In the genomic region with DNA sequence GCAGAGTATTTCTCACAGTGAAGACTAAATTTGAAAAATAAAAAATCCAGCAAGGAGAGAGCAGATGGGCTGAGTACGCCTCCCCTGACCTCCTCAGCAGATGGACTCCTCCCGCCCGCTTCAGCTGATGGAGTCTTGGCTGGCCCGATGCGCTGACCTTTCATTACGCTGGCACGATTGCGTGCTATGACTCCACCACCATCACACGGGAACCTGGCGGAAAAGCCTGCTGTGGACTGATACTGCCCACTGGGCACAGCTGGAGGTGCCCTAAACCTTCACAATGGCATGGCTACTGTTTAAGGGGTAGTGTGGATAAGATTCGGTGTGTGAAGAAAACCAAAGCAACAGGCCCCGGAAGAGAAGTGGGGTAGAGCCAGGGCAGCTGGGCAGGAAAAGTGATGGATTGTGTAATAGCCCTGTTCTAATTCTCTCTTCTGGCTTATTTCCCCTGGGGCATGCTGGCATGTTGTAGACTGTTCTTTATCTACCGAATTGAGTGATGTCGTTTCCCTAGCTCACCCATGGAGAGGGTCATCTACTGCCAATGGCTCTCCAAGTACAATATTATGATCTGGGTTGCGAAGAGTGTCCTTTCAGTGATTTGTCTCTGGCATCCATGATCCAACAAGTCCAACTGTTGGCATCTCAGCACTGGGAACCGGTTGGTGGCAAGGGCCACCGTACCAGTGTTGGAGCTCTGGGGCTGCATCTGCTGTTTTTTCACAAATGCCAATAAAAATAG, we compare ENCODE assay signal across 17 mouse cellular contexts. TPM values are rescaled to one million over a fixed set of nuclear protein-coding genes. Genes with fewer than 3 reads are reported as not detected.
DNase-seq lines count a peak whose midpoint lies in the region; ATAC-seq and TF ChIP-seq lines count a peak whose summit lies in the region.
"Had no signal": no experiment of that assay in that cellular context is flagged by ENCODE, and none has a peak within 500 bp of the region (broad histone marks: within the 10 kb centered on the region; RNA-seq: fewer than 3 reads in every experiment).

No protein-coding gene starts in this region.

- TF ChIP-seq CTCF in forebrain, postnatal 0 days (IDR thresholded peaks at IDR 0.05; ENCODE audit: low read depth), result no peak

- no peak overlapping the region for H3K4me3 ChIP-seq in forebrain, postnatal 0 days (ENCODE audit: low read depth, low read length)
- H3K4me3 ChIP-seq in forebrain, embryonic 11.5 days (ENCODE audit: low read depth, low read length), result no peak overlapping the region
- no peak overlapping the region for H3K4me3 ChIP-seq in liver, embryonic 12.5 days
- H3K4me3 ChIP-seq in midbrain, embryonic 15.5 days, result no peak overlapping the region
- H3K4me3 ChIP-seq: forebrain, embryonic 10.5 days had no signal

- no peak for DNase-seq in forebrain, postnatal 0 days
- no peak for DNase-seq in forebrain, embryonic 11.5 days (ENCODE audit: low spot score)
- peak; percentile 33 for DNase-seq in MN1 (ENCODE audit: low spot score)
- DNase-seq in cerebellum, adult 18-20 months, result peak; percentile 80 to 85
- peak; percentile 41 for DNase-seq in gonadal fat pad, adult 2 months (ENCODE audit: low read depth)
- DNase-seq in kidney, postnatal 4 days, result no peak
- DNase-seq: gastrocnemius, postnatal 36 days; lung, postnatal 14 days; right cerebral cortex, adult 18-20 months; thymus, adult 2 months had no signal

- H3K9ac ChIP-seq in forebrain, postnatal 0 days, result no peak overlapping the region
- no peak overlapping the region for H3K9ac ChIP-seq in forebrain, embryonic 11.5 days (ENCODE audit: low read length)
- no peak overlapping the region for H3K9ac ChIP-seq in liver, embryonic 12.5 days
- no peak overlapping the region for H3K9ac ChIP-seq in midbrain, embryonic 15.5 days

- H3K27ac ChIP-seq in forebrain, postnatal 0 days (ENCODE audit: low read depth, low read length), result no peak overlapping the region
- no peak overlapping the region for H3K27ac ChIP-seq in forebrain, embryonic 11.5 days (ENCODE audit: low read depth, low read length)
- H3K27ac ChIP-seq in liver, embryonic 12.5 days, result no peak overlapping the region
- no peak overlapping the region for H3K27ac ChIP-seq in midbrain, embryonic 15.5 days
- H3K27ac ChIP-seq: forebrain, embryonic 10.5 days; kidney, postnatal 0 days had no signal

- H3K4me1 ChIP-seq in forebrain, postnatal 0 days (ENCODE audit: insufficient read depth), result no peaks in the 10 kb centered on the region
- no peaks in the 10 kb centered on the region for H3K4me1 ChIP-seq in forebrain, embryonic 11.5 days (replicated peaks; ENCODE audit: control insufficient read depth, insufficient read depth, low read length)
- H3K4me1 ChIP-seq in liver, embryonic 12.5 days, result peaks cover 56% of the 10 kb centered on the region
- no peaks in the 10 kb centered on the region for H3K4me1 ChIP-seq in midbrain, embryonic 15.5 days
- H3K4me1 ChIP-seq: forebrain, embryonic 10.5 days had no signal

- no peak overlapping the region for H3K4me2 ChIP-seq in forebrain, postnatal 0 days (ENCODE audit: low read depth)
- H3K4me2 ChIP-seq in forebrain, embryonic 11.5 days (ENCODE audit: low read depth, low read length, severe bottlenecking), result no peak overlapping the region
- no peak overlapping the region for H3K4me2 ChIP-seq in liver, embryonic 12.5 days
- no peak overlapping the region for H3K4me2 ChIP-seq in midbrain, embryonic 15.5 days
- H3K4me2 ChIP-seq: liver, embryonic 11.5 days had no signal

- peak; percentile 62 for ATAC-seq in forebrain, postnatal 0 days
- ATAC-seq in forebrain, embryonic 11.5 days (replicated peaks; ENCODE audit: low FRiP score), result no peak
- no peak for ATAC-seq in liver, embryonic 12.5 days
- ATAC-seq in midbrain, embryonic 15.5 days (replicated peaks), result no peak
- ATAC-seq: midbrain, embryonic 16.5 days had no signal

- H3K9me3 ChIP-seq in forebrain, postnatal 0 days (ENCODE audit: low read length), result no peaks in the 10 kb centered on the region
- no peaks in the 10 kb centered on the region for H3K9me3 ChIP-seq in forebrain, embryonic 11.5 days (ENCODE audit: control insufficient read depth, low read length)
- H3K9me3 ChIP-seq in liver, embryonic 12.5 days (replicated peaks), result no peaks in the 10 kb centered on the region
- H3K9me3 ChIP-seq in midbrain, embryonic 15.5 days, result no peaks in the 10 kb centered on the region
- H3K9me3 ChIP-seq: forebrain, embryonic 10.5 days had no signal

- H3K36me3 ChIP-seq in forebrain, postnatal 0 days (ENCODE audit: insufficient read depth), result peaks cover 15% of the 10 kb centered on the region
- H3K36me3 ChIP-seq in forebrain, embryonic 11.5 days (ENCODE audit: control insufficient read depth, insufficient read depth, low read length), result no peaks in the 10 kb centered on the region
- H3K36me3 ChIP-seq in liver, embryonic 12.5 days, result peaks cover 39% of the 10 kb centered on the region
- H3K36me3 ChIP-seq in midbrain, embryonic 15.5 days (replicated peaks), result no peaks in the 10 kb centered on the region

- 77% methylated on average over 17 of the region's 17 CpGs for WGBS in forebrain, postnatal 0 days
- WGBS in forebrain, embryonic 11.5 days, result 93% methylated on average over 17 of the region's 17 CpGs
- whole genome bisulfite sequencing in liver, embryonic 12.5 days (ENCODE audit: insufficient replicate concordance), result 88% methylated on average over 17 of the region's 17 CpGs
- WGBS in midbrain, embryonic 15.5 days, result 89% methylated on average over 17 of the region's 17 CpGs

- H3K27me3 ChIP-seq in forebrain, postnatal 0 days (ENCODE audit: insufficient read depth, low read length), result no peaks in the 10 kb centered on the region
- no peaks in the 10 kb centered on the region for H3K27me3 ChIP-seq in forebrain, embryonic 11.5 days (ENCODE audit: control insufficient read depth, insufficient read depth, low read length)
- H3K27me3 ChIP-seq in liver, embryonic 12.5 days (replicated peaks), result no peaks in the 10 kb centered on the region
- no peaks in the 10 kb centered on the region for H3K27me3 ChIP-seq in midbrain, embryonic 15.5 days (replicated peaks)

RNA-seq across cellular contexts. Expression of a gene that starts 35.4 kb away (rescaled TPM):
- not detected in 2 replicates for total RNA-seq in forebrain, postnatal 0 days (2014; rRNA removed)
- not detected in 2 replicates for polyA plus RNA-seq in forebrain, postnatal 0 days (2015; fragmentation: Nextera tagmentation; extraction: Ambion mirVana)
- polyA plus RNA-seq in forebrain, embryonic 11.5 days (2014; fragmentation: Nextera tagmentation; extraction: Ambion mirVana), result not detected in 2 replicates
- 3.3 and 3.7 TPM in 2 replicates for polyA plus RNA-seq in gonadal fat pad, adult 2 months (2012; rRNA removed)
- 7.1 and 7.7 TPM in 2 replicates for polyA plus RNA-seq in liver, embryonic 12.5 days (2016; fragmentation: Nextera tagmentation; extraction: Ambion mirVana)
- polyA plus RNA-seq in midbrain, embryonic 15.5 days (2015; fragmentation: Nextera tagmentation; extraction: Ambion mirVana), result 0.29 TPM in 1 of 2 replicates, not detected in the other
- total RNA-seq: gastrocnemius, postnatal 36 days; left cerebral cortex, postnatal 10 days had no signal

Comparison
In these comparisons a context has a peak if more than half of its experiments do, and no peak if none do; other contexts are left out.
1. DNase-seq: peak in MN1 (single experiment), cerebellum, adult 18-20 months (2 of 2) and gonadal fat pad, adult 2 months (single experiment); none in forebrain, postnatal 0 days (single experiment), forebrain, embryonic 11.5 days (single experiment) and kidney, postnatal 4 days (0 of 2).